Mouse (Mus musculus): ENCODE data around the gene Map2k4. TPM values are rescaled to one million over a fixed set of nuclear protein-coding genes. Genes with fewer than 3 reads are reported as not detected.
A peak's percentile ranks its signal among the peaks of the same experiment; 100 is the strongest.

Map2k4 gene
- polyA plus RNA-seq, 1 experiment from 2014 or later = 117 TPM

- no peak for ATAC-seq (ENCODE audit: low FRiP score)
- H3K4me2 ChIP-seq (replicated peaks) = no peak overlapping the region
- WGBS = 95% methylated on average over 2 of the region's 2 CpGs
- no peak overlapping the region for H3K27ac ChIP-seq
- peaks cover 43% of the 10 kb centered on the region for H3K36me3 ChIP-seq (replicated peaks; ENCODE audit: control insufficient read depth, insufficient read depth)
- no peak overlapping the region for H3K9ac ChIP-seq
- no peak for DNase-seq (ENCODE audit: low spot score)
- H3K4me1 ChIP-seq (replicated peaks; ENCODE audit: control insufficient read depth, insufficient read depth, low read length) = no peaks in the 10 kb centered on the region
- H3K9me3 ChIP-seq (ENCODE audit: control insufficient read depth, low read length) = no peaks in the 10 kb centered on the region
- H3K27me3 ChIP-seq (ENCODE audit: control insufficient read depth, insufficient read depth, low read length) = no peaks in the 10 kb centered on the region
- no peak overlapping the region for H3K4me3 ChIP-seq (replicated peaks; ENCODE audit: low read length)
Observed at GRCm38 (mm10) chr11:65706176-65706575, 81.9 kb downstream of the Map2k4 start.

DNA sequence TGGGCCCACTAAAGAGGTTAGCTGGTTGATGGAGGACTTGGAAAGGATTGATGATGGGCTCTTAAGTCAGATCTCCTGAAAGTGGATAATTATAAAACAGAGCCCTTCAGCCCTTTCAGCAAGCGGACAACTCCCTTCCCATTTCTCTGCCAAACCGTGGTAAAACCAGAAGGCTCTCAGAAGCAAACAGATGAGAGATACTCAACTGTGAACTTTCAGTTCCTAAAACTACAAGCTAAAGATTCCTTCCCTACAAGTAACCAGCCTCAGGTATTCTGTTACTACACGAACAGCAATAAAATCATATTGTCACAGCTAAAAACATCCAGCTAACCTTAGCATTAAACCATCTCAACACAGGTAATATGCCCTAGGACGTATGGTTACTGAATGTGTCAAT is 83.2 kb downstream of the Map2k4 start:
- no peaks in the 10 kb centered on the region for H3K4me1 ChIP-seq (replicated peaks; ENCODE audit: control insufficient read depth, insufficient read depth, low read length)
- DNase-seq (ENCODE audit: low spot score) (no peak), ATAC-seq (ENCODE audit: low FRiP score) (no peak)
- H3K9me3 ChIP-seq (ENCODE audit: control insufficient read depth, low read length) = no peaks in the 10 kb centered on the region
- no peak overlapping the region for H3K27ac ChIP-seq
- H3K27me3 ChIP-seq (ENCODE audit: control insufficient read depth, insufficient read depth, low read length) = no peaks in the 10 kb centered on the region
- WGBS = 90% methylated on average over 4 of the region's 4 CpGs
- no peak overlapping the region for H3K4me2 ChIP-seq (replicated peaks)
- H3K9ac ChIP-seq = no peak overlapping the region
- H3K4me3 ChIP-seq (replicated peaks; ENCODE audit: low read length) = no peak overlapping the region
- H3K36me3 ChIP-seq (replicated peaks; ENCODE audit: control insufficient read depth, insufficient read depth) = peaks cover 43% of the 10 kb centered on the region

DNA sequence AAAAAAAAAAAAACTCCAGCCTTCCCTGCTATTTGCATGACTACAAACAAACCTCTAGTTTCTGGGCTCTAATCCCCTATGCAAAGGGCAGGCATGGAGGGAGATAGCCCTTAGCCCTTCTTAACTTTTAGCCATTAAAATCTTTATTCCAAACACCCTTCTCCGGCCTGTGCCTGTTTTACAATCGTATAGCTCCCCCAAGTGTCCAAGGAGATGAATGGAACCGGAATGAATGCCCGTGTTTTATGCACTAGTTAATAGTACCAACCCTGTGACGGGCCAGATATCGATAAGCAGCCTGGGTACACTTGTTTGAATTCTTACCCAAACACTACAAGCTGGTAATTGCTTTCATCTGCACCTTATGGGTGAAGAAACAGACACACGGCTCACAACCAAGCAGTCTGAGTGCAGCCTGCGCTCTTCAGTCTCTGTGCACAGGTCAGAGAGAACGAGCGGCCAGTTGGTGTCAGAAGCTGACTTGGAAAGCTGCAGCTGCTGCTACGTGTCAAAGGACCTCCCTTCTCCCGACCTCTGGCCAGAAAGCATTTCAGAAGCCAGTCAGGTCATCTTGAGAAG is 109.2 kb downstream of the Map2k4 start:
- Histone ChIP-seq H3K27ac (no peak overlapping the region), H3K4me2 (replicated peaks) (no peak overlapping the region)

GRCm38 (mm10) chr11:65667348-65667969 is 120.6 kb downstream of the Map2k4 start:
- Histone ChIP-seq H3K4me2 (replicated peaks) (no peak overlapping the region), H3K4me1 (replicated peaks; ENCODE audit: control insufficient read depth, insufficient read depth, low read length) (0 out of 2 replicates have a peak, but pooled peaks cover 4% of the 10 kb centered on the region), H3K9me3 (ENCODE audit: control insufficient read depth, low read length) (no peaks in the 10 kb centered on the region), H3K9ac (no peak overlapping the region), H3K36me3 (replicated peaks; ENCODE audit: control insufficient read depth, insufficient read depth) (no peaks in the 10 kb centered on the region), H3K27me3 (ENCODE audit: control insufficient read depth, insufficient read depth, low read length) (no peaks in the 10 kb centered on the region), H3K27ac (no peak overlapping the region), H3K4me3 (replicated peaks; ENCODE audit: low read length) (no peak overlapping the region)
- no peak for DNase-seq (ENCODE audit: low spot score)
- ATAC-seq (ENCODE audit: low FRiP score) = no peak
- WGBS = 75% methylated on average over 6 of the region's 6 CpGs

More for the DNA sequence above, 109.2 kb downstream of the Map2k4 start:
- peak; percentile 82 for DNase-seq (ENCODE audit: low spot score)
- WGBS = 36% methylated on average over 12 of the region's 12 CpGs
- Histone ChIP-seq H3K27me3 (ENCODE audit: control insufficient read depth, insufficient read depth, low read length) (no peaks in the 10 kb centered on the region), H3K9ac (no peak overlapping the region), H3K36me3 (replicated peaks; ENCODE audit: control insufficient read depth, insufficient read depth) (no peaks in the 10 kb centered on the region), H3K9me3 (ENCODE audit: control insufficient read depth, low read length) (no peaks in the 10 kb centered on the region), H3K4me3 (replicated peaks; ENCODE audit: low read length) (no peak overlapping the region), H3K4me1 (replicated peaks; ENCODE audit: control insufficient read depth, insufficient read depth, low read length) (no peaks in the 10 kb centered on the region)
- ATAC-seq (ENCODE audit: low FRiP score) = no peak

GRCm38 (mm10) chr11:65664903-65665302 is 123.2 kb downstream of the Map2k4 start:
- H3K4me1 ChIP-seq (replicated peaks; ENCODE audit: control insufficient read depth, insufficient read depth, low read length) = 0 out of 2 replicates have a peak, but pooled peaks cover 4% of the 10 kb centered on the region
- H3K36me3 ChIP-seq (replicated peaks; ENCODE audit: control insufficient read depth, insufficient read depth) = no peaks in the 10 kb centered on the region
- WGBS = 60% methylated on average over 6 of the region's 6 CpGs
- H3K4me3 ChIP-seq (replicated peaks; ENCODE audit: low read length) = no peak overlapping the region
- no peaks in the 10 kb centered on the region for H3K27me3 ChIP-seq (ENCODE audit: control insufficient read depth, insufficient read depth, low read length)
- H3K27ac ChIP-seq = no peak overlapping the region
- DNase-seq (ENCODE audit: low spot score) = peak; percentile 59
- no peak for ATAC-seq (ENCODE audit: low FRiP score)
- no peak overlapping the region for H3K9ac ChIP-seq
- H3K9me3 ChIP-seq (ENCODE audit: control insufficient read depth, low read length) = no peaks in the 10 kb centered on the region
- no peak overlapping the region for H3K4me2 ChIP-seq (replicated peaks)

DNA sequence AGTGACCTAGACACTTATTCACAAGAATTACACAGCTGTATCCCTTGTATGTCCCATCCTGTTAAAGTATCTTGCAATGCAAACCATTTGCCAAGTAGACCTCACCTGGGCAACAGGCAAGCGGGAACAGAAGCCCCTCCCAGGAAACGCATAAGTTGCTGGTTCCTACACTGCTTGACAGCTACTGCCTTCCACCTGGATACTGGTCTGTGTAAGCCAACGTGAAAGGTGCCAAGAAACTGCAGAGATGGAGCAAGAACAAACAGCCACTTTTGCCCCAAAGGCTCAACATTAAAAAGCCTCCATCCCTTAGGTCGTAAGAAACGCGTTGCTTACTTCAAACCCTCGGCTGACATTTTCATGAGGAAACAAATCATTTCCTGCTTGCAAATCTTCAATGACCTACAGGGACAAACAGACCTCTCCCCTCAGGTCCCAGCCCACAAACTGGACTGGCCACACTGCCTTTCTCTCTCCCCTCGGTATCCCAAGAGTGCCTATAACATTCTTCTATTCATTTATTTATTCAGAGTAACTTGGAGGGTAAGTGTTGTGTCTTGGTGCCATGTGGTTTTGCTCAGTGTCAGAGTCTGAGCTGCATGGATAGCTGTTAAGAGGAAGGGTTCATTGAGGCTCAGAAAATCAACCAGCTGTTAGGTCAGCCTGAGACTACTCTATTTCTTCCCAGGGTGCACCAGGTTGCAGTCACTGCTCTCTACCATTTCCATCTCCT is 126.1 kb downstream of the Map2k4 start:
- no peak overlapping the region for H3K4me2 ChIP-seq (replicated peaks)
- H3K27ac ChIP-seq = no peak overlapping the region
- no peaks in the 10 kb centered on the region for H3K9me3 ChIP-seq (ENCODE audit: control insufficient read depth, low read length)
- no peak overlapping the region for H3K4me3 ChIP-seq (replicated peaks; ENCODE audit: low read length)
- no peak for DNase-seq (ENCODE audit: low spot score)
- WGBS = 85% methylated on average over 8 of the region's 8 CpGs
- no peak for ATAC-seq (ENCODE audit: low FRiP score)
- no peaks in the 10 kb centered on the region for H3K27me3 ChIP-seq (ENCODE audit: control insufficient read depth, insufficient read depth, low read length)
- 0 out of 2 replicates have a peak, but pooled peaks cover 4% of the 10 kb centered on the region for H3K4me1 ChIP-seq (replicated peaks; ENCODE audit: control insufficient read depth, insufficient read depth, low read length)
- H3K9ac ChIP-seq = no peak overlapping the region
- no peaks in the 10 kb centered on the region for H3K36me3 ChIP-seq (replicated peaks; ENCODE audit: control insufficient read depth, insufficient read depth)

- Histone ChIP-seq H3K27ac (no peak overlapping the region), H3K4me1 (replicated peaks; ENCODE audit: control insufficient read depth, insufficient read depth, low read length) (no peaks in the 10 kb centered on the region), H3K9me3 (ENCODE audit: control insufficient read depth, low read length) (no peaks in the 10 kb centered on the region), H3K36me3 (replicated peaks; ENCODE audit: control insufficient read depth, insufficient read depth) (no peaks in the 10 kb centered on the region), H3K4me2 (replicated peaks) (no peak overlapping the region), H3K9ac (no peak overlapping the region), H3K27me3 (ENCODE audit: control insufficient read depth, insufficient read depth, low read length) (no peaks in the 10 kb centered on the region), H3K4me3 (replicated peaks; ENCODE audit: low read length) (no peak overlapping the region)
- 86% methylated on average over 8 of the region's 8 CpGs for WGBS
- ATAC-seq (ENCODE audit: low FRiP score) (no peak), DNase-seq (ENCODE audit: low spot score) (no peak)
Observed at GRCm38 (mm10) chr11:65653932-65654331, 134.2 kb downstream of the Map2k4 start.

DNA sequence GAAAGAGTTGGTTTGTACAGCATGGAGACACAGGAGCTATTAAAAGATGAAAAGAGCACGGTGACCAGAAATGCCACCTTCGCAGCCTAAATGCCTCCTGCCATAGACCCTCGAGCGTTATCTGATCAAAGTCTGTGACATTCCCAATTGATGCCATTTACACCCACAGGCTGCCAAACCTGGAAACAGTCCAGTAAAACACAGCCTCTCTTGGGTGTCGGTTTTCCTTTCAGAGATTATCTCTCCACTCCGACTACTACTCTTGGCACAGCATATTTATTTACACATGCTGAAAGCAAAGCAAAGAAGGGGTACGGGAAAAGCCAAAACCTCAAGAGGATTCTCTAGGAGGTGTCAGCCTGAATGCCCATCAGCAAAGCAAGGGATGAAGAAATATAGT is 136.7 kb downstream of the Map2k4 start:
- no peaks in the 10 kb centered on the region for H3K9me3 ChIP-seq (ENCODE audit: control insufficient read depth, low read length)
- H3K4me3 ChIP-seq (replicated peaks; ENCODE audit: low read length) = no peak overlapping the region
- no peak overlapping the region for H3K27ac ChIP-seq
- ATAC-seq (ENCODE audit: low FRiP score) (no peak), DNase-seq (ENCODE audit: low spot score) (no peak)
- 82% methylated on average over 7 of the region's 7 CpGs for whole genome bisulfite sequencing
- H3K36me3 ChIP-seq (replicated peaks; ENCODE audit: control insufficient read depth, insufficient read depth) = no peaks in the 10 kb centered on the region
- no peak overlapping the region for H3K9ac ChIP-seq
- no peaks in the 10 kb centered on the region for H3K27me3 ChIP-seq (ENCODE audit: control insufficient read depth, insufficient read depth, low read length)
- H3K4me2 ChIP-seq (replicated peaks) = no peak overlapping the region
- H3K4me1 ChIP-seq (replicated peaks; ENCODE audit: control insufficient read depth, insufficient read depth, low read length) = no peaks in the 10 kb centered on the region

- 65% methylated on average over 4 of the region's 4 CpGs for WGBS
- Histone ChIP-seq H3K27ac (no peak overlapping the region), H3K9ac (no peak overlapping the region), H3K9me3 (ENCODE audit: control insufficient read depth, low read length) (no peaks in the 10 kb centered on the region), H3K4me2 (replicated peaks) (no peak overlapping the region), H3K4me3 (replicated peaks; ENCODE audit: low read length) (no peak overlapping the region), H3K4me1 (replicated peaks; ENCODE audit: control insufficient read depth, insufficient read depth, low read length) (no peaks in the 10 kb centered on the region), H3K27me3 (ENCODE audit: control insufficient read depth, insufficient read depth, low read length) (no peaks in the 10 kb centered on the region), H3K36me3 (replicated peaks; ENCODE audit: control insufficient read depth, insufficient read depth) (no peaks in the 10 kb centered on the region)
- ATAC-seq (ENCODE audit: low FRiP score) (no peak), DNase-seq (ENCODE audit: low spot score) (no peak)
Observed at GRCm38 (mm10) chr11:65649956-65650715, 138.0 kb downstream of the Map2k4 start.

Data from hindbrain, embryonic 14.5 days (tissue).